Mouse (Mus musculus) retina, embryonic 14.5 days (tissue): Measurements from ENCODE around the gene Ppp4r2.

Experiments
- DNase-seq: peaks from one replicate; pipeline ENCODE4 v3.0.0-alpha.2; 2015; ENCODE audit warnings: low spot score

Gene Ppp4r2

GRCm38 (mm10) chr6:100884594-100885225, 51.3 kb downstream of the Ppp4r2 start:
- no peak for DNase-seq

GRCm38 (mm10) chr6:100885376-100885775, 52.0 kb downstream of the Ppp4r2 start:
- DNase-seq: no peak

GRCm38 (mm10) chr6:100887012-100887411, 53.6 kb downstream of the Ppp4r2 start:
- no peak for DNase-seq

- DNase-seq: no peak
Observed at GRCm38 (mm10) chr6:100889340-100889739, 55.9 kb downstream of the Ppp4r2 start.

- no peak for DNase-seq
Observed at GRCm38 (mm10) chr6:100892489-100892888, 59.1 kb downstream of the Ppp4r2 start.

- no peak for DNase-seq
Observed at GRCm38 (mm10) chr6:100893073-100893472, 59.7 kb downstream of the Ppp4r2 start.

GRCm38 (mm10) chr6:100895183-100895582, 61.8 kb downstream of the Ppp4r2 start:
- DNase-seq: no peak

GRCm38 (mm10) chr6:100896883-100897282, 63.5 kb downstream of the Ppp4r2 start:
- DNase-seq: no peak

- DNase-seq: no peak
Observed at GRCm38 (mm10) chr6:100904463-100904862, 71.0 kb downstream of the Ppp4r2 start.

- DNase-seq: no peak
Observed at GRCm38 (mm10) chr6:100910136-100910675, 76.8 kb downstream of the Ppp4r2 start.
